Mouse (Mus musculus) heart, adult 2 months (tissue): ENCODE measurements around the gene Tnni1. TPM values are rescaled to one million over a fixed set of nuclear protein-coding genes. Genes with fewer than 3 reads are reported as not detected.
A peak's percentile ranks its signal among the peaks of the same experiment; 100 is the strongest.

Source experiments
- DNase-seq, 2 experiments: peaks; one replicate each; pipeline ENCODE4 v3.0.0; 2021
- H3K27ac ChIP-seq: fragments of 200-600 bp; 2 replicates; pipeline ENCODE4 v1.8.1; 2022
- H3K27me3 ChIP-seq: fragments of 200-500 bp; 2 replicates; pipeline ENCODE4 v1.6.1; 2012; ENCODE audit warnings: mild to moderate bottlenecking, low read length, inconsistent platforms, mixed read lengths; ENCODE audit not compliant: control insufficient read depth, insufficient read depth
- H3K36me3 ChIP-seq: fragments of 200-500 bp; 2 replicates; pipeline ENCODE4 v1.6.1; 2012; ENCODE audit warnings: low read length, inconsistent platforms; ENCODE audit not compliant: control insufficient read depth, insufficient read depth
- H3K4me1 ChIP-seq: fragments of 200-500 bp; 2 replicates; pipeline ENCODE4 v1.6.1; 2011; ENCODE audit warnings: low read length; ENCODE audit not compliant: control insufficient read depth, insufficient read depth
- H3K4me3 ChIP-seq: fragments of 200-600 bp; 2 replicates; pipeline ENCODE4 v1.8.1; 2022
- H3K79me2 ChIP-seq: fragments of 200-500 bp; replicated peaks from 2 replicates; pipeline ENCODE4 v1.6.1; 2012; ENCODE audit warnings: mild to moderate bottlenecking, inconsistent platforms, low read length, moderate library complexity, mixed read lengths; ENCODE audit not compliant: control insufficient read depth, insufficient read depth
- H3K9ac ChIP-seq: fragments of 200-500 bp; 2 replicates; pipeline ENCODE4 v1.6.1; 2012; ENCODE audit warnings: low read depth, mild to moderate bottlenecking, control low read depth, inconsistent platforms, low read length, mixed read lengths
- CTCF ChIP-seq: fragments of 200-600 bp; IDR thresholded peaks from 2 replicates; pipeline ENCODE4 v1.8.1; 2022; ENCODE audit warnings: antibody characterized with exemption, mild to moderate bottlenecking, moderate library complexity
- EP300 ChIP-seq: fragments of 200-500 bp; IDR thresholded peaks from 2 replicates; pipeline ENCODE4 v1.6.1; 2011; ENCODE audit warnings: low read depth, low read length, control low read depth; ENCODE audit not compliant: insufficient read depth
- POLR2A ChIP-seq: fragments of 200-500 bp; IDR thresholded peaks from 2 replicates; pipeline ENCODE4 v1.6.1; 2011; ENCODE audit warnings: mild to moderate bottlenecking, low read depth, low read length, control low read depth; ENCODE audit not compliant: insufficient read depth
- WGBS: fragments of 180-500 bp; shearing (Covaris S2); methylation state at CpG from one replicate; pipeline ENCODE4 v1.1.7; 2018; 5-methylcytosine and 5-hydroxymethylcytosine counted together
- intact Hi-C: fragments of 180-260 bp; cut with DNase I; formaldehyde crosslinking; loops from one replicate; pipeline ENCODE4 v1.15.1; 2025
- polyA plus RNA-seq: library from polyadenylated mRNA; depleted of rRNA; stranded (reverse); fragments of >200 nt; gene quantifications from 2 replicates; pipeline ENCODE4 v1.2.3, GENCODE M21; 2012
- total RNA-seq, 2 experiments: library from RNA; stranded (reverse); gene quantifications; 2 replicates each; pipeline ENCODE4 v1.2.3; 2021

The Tnni1 gene
- total and polyA plus RNA-seq, 3 experiments, result 0.84 to 1.3 (median 1.1) TPM

- no peak overlapping the region for H3K9ac ChIP-seq
- H3K79me2 ChIP-seq, result no peaks in the 10 kb centered on the region; the same call in 1 of the 2 replicates
- DNase-seq, result no peak
- H3K4me1 ChIP-seq, result peaks cover 4% of the 10 kb centered on the region
- H3K4me3 ChIP-seq, result no peak overlapping the region
- intact Hi-C loops, result no loop called here
- H3K36me3 ChIP-seq, result no peaks in the 10 kb centered on the region
- no peaks in the 10 kb centered on the region for H3K27me3 ChIP-seq
- WGBS, result 70% methylated on average over 7 of the region's 7 CpGs
- H3K27ac ChIP-seq, result peak overlapping the region; percentile 47; the same call in 1 of the 2 replicates
- TF ChIP-seq CTCF (no peak), EP300 (no peak), POLR2A (no peak)
Measured at GRCm38 (mm10) chr1:135770237-135770636, 9.0 kb upstream of the Tnni1 start.

GRCm38 (mm10) chr1:135770896-135771572, 8.2 kb upstream of the Tnni1 start:
- WGBS, result 19% methylated on average over 12 of the region's 12 CpGs
- Histone ChIP-seq H3K9ac (no peak overlapping the region), H3K36me3 (no peaks in the 10 kb centered on the region), H3K79me2 (no peaks in the 10 kb centered on the region; the same call in 1 of the 2 replicates), H3K4me3 (no peak overlapping the region), H3K4me1 (peaks cover 6% of the 10 kb centered on the region), H3K27me3 (no peaks in the 10 kb centered on the region), H3K27ac (peak overlapping the region; percentile 47)
- DNase-seq, result peak; percentile 54 to 76
- TF ChIP-seq POLR2A (no peak), CTCF (no peak), EP300 (0 out of 2 replicates have a peak, but pooled peaks have one; percentile 11)
- intact Hi-C loops, result no loop called here

GRCm38 (mm10) chr1:135771573-135771970, 7.7 kb upstream of the Tnni1 start:
- 61% methylated on average over 8 of the region's 8 CpGs for WGBS
- H3K36me3 ChIP-seq, result no peaks in the 10 kb centered on the region
- intact Hi-C loops, result no loop called here
- H3K27me3 ChIP-seq, result no peaks in the 10 kb centered on the region
- no peak for DNase-seq
- peaks cover 9% of the 10 kb centered on the region for H3K4me1 ChIP-seq
- H3K27ac ChIP-seq, result no peak overlapping the region; the same call in 1 of the 2 replicates
- no peaks in the 10 kb centered on the region for H3K79me2 ChIP-seq
- H3K4me3 ChIP-seq, result no peak overlapping the region
- TF ChIP-seq POLR2A (no peak), CTCF (no peak), EP300 (no peak)
- H3K9ac ChIP-seq, result no peak overlapping the region

- Histone ChIP-seq H3K4me3 (no peak overlapping the region), H3K27me3 (no peaks in the 10 kb centered on the region), H3K36me3 (no peaks in the 10 kb centered on the region), H3K4me1 (peaks cover 14% of the 10 kb centered on the region), H3K27ac (peak overlapping the region; percentile 18; the same call in 1 of the 2 replicates), H3K9ac (no peak overlapping the region), H3K79me2 (no peaks in the 10 kb centered on the region)
- TF ChIP-seq POLR2A, result no peak
- TF ChIP-seq CTCF, result no peak
- TF ChIP-seq EP300, result no peak
- intact Hi-C loops, result no loop called here
- DNase-seq, result no peak
Measured at GRCm38 (mm10) chr1:135776596-135776995, 2.6 kb upstream of the Tnni1 start.

- DNase-seq, result no peak
- peaks cover 14% of the 10 kb centered on the region for H3K4me1 ChIP-seq
- TF ChIP-seq POLR2A (no peak), CTCF (no peak), EP300 (no peak)
- H3K27ac ChIP-seq, result no peak overlapping the region
- intact Hi-C loops, result no loop called here
- H3K79me2 ChIP-seq, result no peaks in the 10 kb centered on the region
- H3K27me3 ChIP-seq, result no peaks in the 10 kb centered on the region
- no peak overlapping the region for H3K4me3 ChIP-seq
- H3K36me3 ChIP-seq, result no peaks in the 10 kb centered on the region
- no peak overlapping the region for H3K9ac ChIP-seq
- WGBS, result 94% methylated on average over 1 of the region's 1 CpGs
Measured at GRCm38 (mm10) chr1:135777046-135777445, 2.2 kb upstream of the Tnni1 start.

GRCm38 (mm10) chr1:135780649-135781048, 1.4 kb downstream of the Tnni1 start:
- no peak for TF ChIP-seq EP300
- H3K36me3 ChIP-seq, result no peaks in the 10 kb centered on the region
- DNase-seq, result no peak
- H3K79me2 ChIP-seq, result no peaks in the 10 kb centered on the region
- no peak overlapping the region for H3K27ac ChIP-seq
- H3K9ac ChIP-seq, result no peak overlapping the region
- H3K27me3 ChIP-seq, result no peaks in the 10 kb centered on the region
- WGBS, result 75% methylated on average over 4 of the region's 4 CpGs
- intact Hi-C loops, result loop anchor here (1.0 kb wide), 2 partner anchors 27 to 61 kb away; no protein-coding TSS in a partner anchor
- H3K4me1 ChIP-seq, result peaks cover 16% of the 10 kb centered on the region
- H3K4me3 ChIP-seq, result no peak overlapping the region
